ENCODE assay signal across 20 mouse cellular contexts in genomic region chr9:95060702-95061101, GRCm38 (mm10).
"Had no signal": no experiment of that assay in that cellular context is flagged by ENCODE, and none has a peak within 500 bp of the region (broad histone marks: within the 10 kb centered on the region; RNA-seq: fewer than 3 reads in every experiment).

No protein-coding gene starts in this region.

- DNase-seq: cerebellum, adult 8-10 months; cerebellum, adult 9-10 months; cerebellum, adult 9-11 months; cerebellum, postnatal 10 days; cerebellum, postnatal 14 days; cerebellum, postnatal 25 days; cerebellum, postnatal 36 days; embryo, embryonic 11 days; forebrain, postnatal 0 days; gastrocnemius, adult 2 months; gastrocnemius, postnatal 10 days; gastrocnemius, postnatal 14 days; gastrocnemius, postnatal 25 days; gastrocnemius, postnatal 36 days; heart, adult 18-20 months; heart, adult 2 months had no signal

- ATAC-seq: forebrain, embryonic 13.5 days; forebrain, embryonic 14.5 days; forebrain, embryonic 15.5 days; forebrain, embryonic 16.5 days; forebrain, postnatal 0 days had no signal
